Mouse (Mus musculus) cerebellum, adult 2 months (tissue): ENCODE results near the gene Ugt1a8. TPM values are rescaled to one million over a fixed set of nuclear protein-coding genes. Genes with fewer than 3 reads are reported as not detected.

Source experiments
- DNase-seq, 2 experiments: peaks; one replicate each; pipeline ENCODE4 v3.0.0; 2021
- H3K27ac ChIP-seq: fragments of 200-500 bp; 2 replicates; pipeline ENCODE4 v1.5.1; 2012; ENCODE audit warnings: low read length, control low read depth, inconsistent platforms; ENCODE audit not compliant: insufficient read depth
- H3K27me3 ChIP-seq: fragments of 200-500 bp; 2 replicates; pipeline ENCODE4 v1.6.1; 2012; ENCODE audit warnings: inconsistent platforms, mild to moderate bottlenecking, low read length, moderate library complexity; ENCODE audit not compliant: control insufficient read depth, insufficient read depth
- H3K4me1 ChIP-seq: fragments of 200-500 bp; 2 replicates; pipeline ENCODE4 v1.6.1; 2011; ENCODE audit warnings: low read length; ENCODE audit not compliant: control insufficient read depth, insufficient read depth
- H3K4me3 ChIP-seq: fragments of 200-500 bp; replicated peaks from 2 replicates; pipeline ENCODE3; 2011; ENCODE audit warnings: mild to moderate bottlenecking, low read depth, low read length, control low read depth; ENCODE audit not compliant: insufficient read depth
- CTCF ChIP-seq: fragments of 200-500 bp; IDR thresholded peaks from 2 replicates; pipeline ENCODE4 v1.5.1; 2011; ENCODE audit warnings: low read depth, mild to moderate bottlenecking, control low read depth, low read length, moderate library complexity, borderline replicate concordance; ENCODE audit not compliant: insufficient read depth
- POLR2A ChIP-seq: fragments of 200-500 bp; IDR thresholded peaks from 2 replicates; pipeline ENCODE4 v1.6.1; 2011; ENCODE audit warnings: low read length, control low read depth, borderline replicate concordance; ENCODE audit not compliant: insufficient read depth
- WGBS: fragments of 180-500 bp; shearing (Covaris S2); methylation state at CpG from one replicate; pipeline ENCODE4 v1.1.7; 2018; 5-methylcytosine and 5-hydroxymethylcytosine counted together
- polyA plus RNA-seq: library from polyadenylated mRNA; depleted of rRNA; stranded (reverse); fragments of >200 nt; gene quantifications from 2 replicates; pipeline ENCODE4 v1.2.3, GENCODE M21; 2012

Gene Ugt1a8
- polyA plus RNA-seq, 1 experiment: not detected

DNA sequence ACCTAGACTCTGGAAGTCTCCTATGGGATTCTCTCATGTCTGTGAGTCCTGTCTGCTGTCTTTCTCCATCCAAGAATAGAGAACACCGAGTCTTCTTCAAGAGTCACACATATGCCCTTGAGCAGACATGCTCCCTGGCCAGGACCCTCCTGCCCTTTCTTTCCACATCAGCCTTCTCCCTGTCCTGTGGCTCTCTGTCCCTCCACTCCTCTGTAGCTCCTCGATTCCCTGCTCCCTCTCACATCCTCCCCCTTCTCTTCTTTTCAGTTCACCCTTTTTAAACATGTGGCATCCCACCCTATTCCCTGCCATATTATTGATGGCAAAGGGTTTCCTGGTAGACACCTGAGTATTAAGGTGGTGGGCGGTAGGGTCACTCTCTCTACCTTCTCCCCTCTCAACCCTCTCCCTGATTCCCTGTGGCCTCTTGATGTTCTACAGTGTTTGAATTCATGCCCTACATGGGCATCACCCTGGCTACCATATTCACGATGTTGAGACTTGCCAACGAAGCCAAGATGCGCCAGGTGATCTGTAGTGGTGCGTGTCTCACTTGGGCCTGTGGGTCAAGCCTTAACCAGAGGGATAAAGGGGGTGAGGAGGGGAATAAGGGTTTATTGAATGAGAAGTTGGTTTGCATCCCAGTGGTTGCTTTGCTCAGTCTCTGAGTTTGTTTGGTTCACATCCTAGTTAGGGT, 144.3 kb downstream of the Ugt1a8 start:
- Histone ChIP-seq H3K27ac (no peak overlapping the region), H3K4me1 (no peaks in the 10 kb centered on the region), H3K4me3 (no peak overlapping the region), H3K27me3 (no peaks in the 10 kb centered on the region)
- whole genome bisulfite sequencing: 63% methylated on average over 7 of the region's 7 CpGs
- DNase-seq: no peak
- TF ChIP-seq POLR2A (no peak), CTCF (no peak)

DNA sequence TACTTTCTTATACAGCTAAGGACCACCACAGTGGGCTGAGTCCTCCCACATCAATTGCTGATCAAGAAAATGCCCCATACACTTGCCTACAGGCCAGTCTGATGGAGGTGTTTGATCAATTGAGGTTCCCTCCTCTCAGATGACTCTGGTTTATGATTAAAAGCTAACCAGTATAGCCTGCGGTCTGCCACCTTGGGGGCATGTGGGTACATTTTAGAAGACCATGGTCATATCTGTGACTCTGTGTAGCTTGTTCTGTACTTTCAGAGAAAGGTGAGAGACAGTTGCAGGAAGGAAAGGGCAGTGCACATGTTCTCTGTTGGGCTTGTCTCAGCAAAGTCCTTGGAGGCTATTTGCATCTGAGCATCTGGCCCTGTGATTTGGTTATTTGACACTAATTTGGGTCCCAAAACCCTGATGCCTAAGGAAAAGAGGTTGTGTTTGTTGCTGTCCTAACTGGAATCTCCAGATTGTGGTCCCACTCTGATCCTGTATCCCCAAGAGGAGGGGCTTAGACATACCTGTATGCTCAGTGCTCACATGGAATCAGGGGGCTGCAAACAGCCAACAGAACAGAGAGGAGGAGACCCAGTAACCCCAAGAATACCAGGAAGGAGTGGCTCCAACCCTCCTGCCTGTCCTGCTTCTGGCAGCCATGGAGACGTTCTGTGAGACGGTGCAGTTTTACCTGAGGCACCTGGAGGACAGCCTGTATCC, 145.2 kb downstream of the Ugt1a8 start:
- Histone ChIP-seq H3K4me1 (no peaks in the 10 kb centered on the region), H3K27ac (no peak overlapping the region), H3K27me3 (no peaks in the 10 kb centered on the region), H3K4me3 (no peak overlapping the region)
- 50% methylated on average over 3 of the region's 3 CpGs for WGBS
- no peak for DNase-seq
- TF ChIP-seq POLR2A: no peak
- no peak for TF ChIP-seq CTCF

DNA sequence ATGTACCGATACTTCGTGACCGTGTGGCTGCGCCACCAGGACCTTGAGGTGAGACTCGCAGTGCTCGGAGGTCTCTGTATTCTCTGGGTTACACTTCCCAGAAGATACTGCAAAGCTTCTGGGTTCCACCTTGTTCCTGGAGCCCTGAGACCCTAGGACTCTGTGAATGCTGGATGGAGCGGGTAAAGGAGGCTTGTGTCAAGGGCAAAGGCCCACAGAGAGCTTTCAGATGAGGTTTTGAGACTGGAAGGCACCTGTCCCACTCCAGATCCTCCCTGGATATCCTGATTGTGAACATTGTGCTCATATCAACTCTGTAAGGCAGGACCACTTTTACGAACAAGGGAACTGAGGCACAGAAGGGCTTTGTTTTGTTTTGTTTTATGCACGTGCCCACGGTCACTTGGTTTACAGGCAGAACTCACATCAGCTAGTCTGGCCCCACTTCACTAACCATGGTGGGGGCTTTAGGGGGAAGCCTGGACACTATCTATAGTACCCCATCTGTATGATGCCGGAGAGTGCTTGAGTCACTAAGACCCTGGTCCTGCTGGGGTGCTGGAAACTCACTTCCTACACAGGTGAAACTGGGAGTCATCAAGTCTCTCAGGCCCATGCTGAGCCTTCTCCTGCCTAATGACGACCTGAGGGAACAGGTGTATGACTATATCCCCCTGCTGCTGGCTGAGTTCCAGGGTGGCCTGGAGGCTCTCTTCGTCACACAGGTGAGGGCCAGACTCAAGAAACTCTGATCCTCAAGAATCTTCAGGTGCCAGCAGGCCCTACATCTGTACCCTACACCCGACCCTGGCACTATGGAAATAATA, 146.0 kb downstream of the Ugt1a8 start:
- Histone ChIP-seq H3K4me1 (no peaks in the 10 kb centered on the region), H3K27ac (no peak overlapping the region), H3K27me3 (no peaks in the 10 kb centered on the region), H3K4me3 (no peak overlapping the region)
- DNase-seq: no peak
- TF ChIP-seq POLR2A (no peak), CTCF (no peak)
- WGBS: 65% methylated on average over 14 of the region's 14 CpGs

DNA sequence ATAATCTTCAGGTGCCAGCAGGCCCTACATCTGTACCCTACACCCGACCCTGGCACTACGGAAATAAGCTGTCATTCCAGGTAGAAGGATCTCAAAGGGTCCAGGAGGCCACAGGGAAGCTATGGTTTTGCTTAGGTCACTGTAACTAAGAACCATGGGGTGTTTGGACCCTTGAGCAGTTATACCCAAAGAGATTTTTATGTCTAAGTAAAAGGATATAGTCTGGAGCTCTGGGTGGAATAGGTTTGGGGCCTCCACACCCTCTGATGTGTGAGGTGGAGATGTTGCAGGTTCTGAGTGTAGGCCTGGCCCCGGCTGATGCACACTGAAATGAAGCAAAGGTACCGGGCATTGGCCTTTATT, 146.6 kb downstream of the Ugt1a8 start:
- Histone ChIP-seq H3K4me1 (no peaks in the 10 kb centered on the region), H3K27ac (no peak overlapping the region), H3K27me3 (no peaks in the 10 kb centered on the region), H3K4me3 (no peak overlapping the region)
- TF ChIP-seq CTCF: no peak
- TF ChIP-seq POLR2A: no peak
- DNase-seq: no peak
- 57% methylated on average over 4 of the region's 4 CpGs for WGBS

- Histone ChIP-seq H3K4me3 (no peak overlapping the region), H3K27ac (no peak overlapping the region), H3K27me3 (no peaks in the 10 kb centered on the region), H3K4me1 (no peaks in the 10 kb centered on the region)
- TF ChIP-seq CTCF: no peak
- TF ChIP-seq POLR2A: no peak
- whole genome bisulfite sequencing: 39% methylated on average over 5 of the region's 5 CpGs
- no peak for DNase-seq
Measured at GRCm38 (mm10) chr1:88234646-88235045, 147.0 kb downstream of the Ugt1a8 start.

- no peak for DNase-seq
- H3K4me1 ChIP-seq: no peaks in the 10 kb centered on the region
- WGBS: 59% methylated on average over 11 of the region's 11 CpGs
- no peaks in the 10 kb centered on the region for H3K27me3 ChIP-seq
- TF ChIP-seq POLR2A (no peak), CTCF (no peak)
- no peak overlapping the region for H3K4me3 ChIP-seq
- no peak overlapping the region for H3K27ac ChIP-seq
Measured at GRCm38 (mm10) chr1:88235046-88235893, 147.7 kb downstream of the Ugt1a8 start.

DNA sequence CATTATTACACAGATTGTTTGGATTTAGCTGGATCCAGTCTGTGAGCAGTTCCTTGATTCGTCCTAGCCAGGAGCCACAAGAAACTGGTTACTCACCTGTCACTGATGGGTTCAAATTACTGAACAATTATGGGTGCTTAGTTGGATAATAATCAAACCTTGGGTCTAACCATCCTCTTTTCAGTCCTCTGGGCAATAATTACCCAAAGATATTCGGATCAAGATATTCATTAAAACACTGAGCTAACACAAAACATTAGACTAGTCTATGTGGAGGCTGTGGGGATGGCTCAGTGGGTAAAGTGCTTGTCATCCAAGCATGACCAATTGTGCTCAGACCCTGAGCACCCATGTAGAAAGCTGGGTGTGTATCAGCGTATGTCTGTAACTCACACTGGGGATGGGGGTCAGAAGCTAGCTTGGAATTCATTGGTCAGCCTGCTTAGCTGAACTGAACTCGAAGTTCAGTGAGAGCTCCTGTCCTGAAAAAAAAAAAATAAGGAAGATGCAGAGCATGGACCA, 148.3 kb downstream of the Ugt1a8 start:
- no peaks in the 10 kb centered on the region for H3K27me3 ChIP-seq
- WGBS: 49% methylated on average over 4 of the region's 4 CpGs
- H3K27ac ChIP-seq: no peak overlapping the region
- no peak for DNase-seq
- no peak overlapping the region for H3K4me3 ChIP-seq
- H3K4me1 ChIP-seq: no peaks in the 10 kb centered on the region
- no peak for TF ChIP-seq POLR2A
- TF ChIP-seq CTCF: no peak
